Mouse (Mus musculus) activated CD4-positive, CD25-positive, alpha-beta regulatory T cell (primary cell): Measurements from ENCODE around the gene Phf21a. TPM values are rescaled to one million over a fixed set of nuclear protein-coding genes. Genes with fewer than 3 reads are reported as not detected.

Experiments
- polyA plus RNA-seq, 2 experiments: library from polyadenylated mRNA; unstranded; fragments of 100-300 nt; shearing (Covaris generic); gene quantifications; one replicate each; pipeline ENCODE4 v1.2.1; 2017

The Phf21a gene
- 10 to 100 TPM; 31.4 to 46.3 TPM for polyA plus RNA-seq

GRCm38 (mm10) chr2:92092817-92093216, at the start of gene Phf21a:
Phf21a (plus strand) TSS chr2:92093117.

GRCm38 (mm10) chr2:92374514-92374913, 281.6 kb downstream of the Phf21a start, which contains the start of the genes Pex16 and Large2:
Pex16 (plus strand) TSS chr2:92374676.
Large2 (minus strand) TSS chr2:92374869.

GRCm38 (mm10) chr2:92381901-92382588, 289.1 kb downstream of the Phf21a start, which contains the start of gene 1700029I15Rik:
1700029I15Rik (plus strand) TSS chr2:92382538.

GRCm38 (mm10) chr2:92401091-92401561, 308.2 kb downstream of the Phf21a start, which contains the start of gene Mapk8ip1:
Mapk8ip1 (minus strand) TSS chr2:92401263.

Other genes starting within 250 kb of the Phf21a start
- gene Chrm4, start 165.9 kb upstream of the Phf21a start, polyA plus RNA-seq = 1 to 10 TPM in 1 of 2 experiments, not detected in 1; 2.1 TPM
- gene Mdk, start 160.8 kb upstream of the Phf21a start, polyA plus RNA-seq = 1 to 10 TPM; 1.2 to 1.7 TPM
- under 1 TPM; 0.25 to 0.48 TPM for gene Gm9821, start 147.4 kb upstream of the Phf21a start, polyA plus RNA-seq
- 100 to 1,000 TPM; 253 to 308 TPM for gene Dgkz, start 117.3 kb upstream of the Phf21a start, polyA plus RNA-seq
- gene Creb3l1, start 68.6 kb upstream of the Phf21a start, polyA plus RNA-seq = under 1 TPM; 0.58 to 0.89 TPM